In the genomic region with DNA sequence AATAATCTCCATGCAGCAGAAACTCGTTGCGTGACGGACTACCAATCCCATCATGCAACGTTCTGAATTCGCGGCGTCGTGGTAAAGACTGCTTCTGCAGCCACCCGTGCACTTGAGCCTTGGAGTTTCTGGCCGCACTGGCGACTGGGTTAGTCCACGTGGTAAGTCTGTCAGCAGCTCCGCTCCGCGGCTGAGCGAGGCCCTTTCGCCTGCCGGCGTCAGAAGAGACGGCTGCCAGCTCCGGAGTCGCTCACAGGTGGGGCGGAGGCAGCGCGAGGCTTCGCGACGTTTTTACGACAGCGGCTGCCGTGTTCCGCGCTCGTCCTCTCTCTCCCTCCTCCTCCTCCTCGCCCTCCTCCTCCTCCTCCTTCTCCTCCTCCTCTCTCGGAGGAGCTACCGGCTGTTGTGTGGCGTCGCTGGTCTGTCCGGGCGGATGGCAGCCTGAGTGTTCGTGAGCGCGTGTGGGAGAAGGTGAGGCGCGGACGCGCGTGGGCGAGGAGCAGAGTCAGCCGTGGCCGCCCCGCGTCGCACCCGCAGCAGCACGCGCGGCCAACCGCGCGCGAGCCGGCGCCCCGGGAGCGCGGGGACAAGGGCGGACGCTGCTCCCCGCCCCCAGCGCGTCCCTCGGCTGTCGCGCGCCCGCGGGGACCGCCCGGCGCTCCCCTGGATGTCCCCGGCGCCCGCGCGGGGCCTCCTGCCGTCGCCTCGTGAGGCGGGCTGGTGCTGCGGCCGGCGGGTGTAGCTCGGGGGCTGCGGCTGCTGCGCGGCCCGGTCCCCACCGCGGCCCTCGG, we compare ENCODE assay signal across 8 mouse cellular contexts. TPM values are rescaled to one million over a fixed set of nuclear protein-coding genes. Genes with fewer than 3 reads are reported as not detected.
DNase-seq lines count a peak whose midpoint lies in the region; ATAC-seq and TF ChIP-seq lines count a peak whose summit lies in the region.

A gene (plus strand): TSS at position 367 of the 791 bp plus-strand sequence.

- H3K9ac ChIP-seq in ES-Bruce4 (ENCODE audit: low read depth, poor library complexity, severe bottlenecking): peak within 1 kb of the TSS; percentile 84
- H3K9ac ChIP-seq in forebrain, embryonic 13.5 days: peak within 1 kb of the TSS; percentile 94
- peak within 1 kb of the TSS; percentile 87 for H3K9ac ChIP-seq in liver, postnatal 0 days (replicated peaks)
- peak within 1 kb of the TSS; percentile 82 for H3K9ac ChIP-seq in neural tube, embryonic 14.5 days (replicated peaks; ENCODE audit: low read depth, low read length)

- H3K4me3 ChIP-seq in ES-Bruce4 (ENCODE audit: low read depth, low read length): peak within 1 kb of the TSS; percentile 85
- H3K4me3 ChIP-seq in forebrain, embryonic 13.5 days: peak within 1 kb of the TSS; percentile 89
- H3K4me3 ChIP-seq in liver, postnatal 0 days (ENCODE audit: low read depth, low read length): peak within 1 kb of the TSS; percentile 84
- peak within 1 kb of the TSS; percentile 72 for H3K4me3 ChIP-seq in neural tube, embryonic 14.5 days (ENCODE audit: low read depth, low read length)

- intact Hi-C loops in heart, postnatal 10 days (cut with DNase I): loop anchor here (5.0 kb wide), 1 partner anchor 71 kb away; no protein-coding TSS in a partner anchor

- no peaks in the 10 kb centered on the region for H3K27me3 ChIP-seq in ES-Bruce4 (ENCODE audit: control insufficient read depth, insufficient read depth, low read length, poor library complexity, severe bottlenecking)
- H3K27me3 ChIP-seq in forebrain, embryonic 13.5 days: no peaks in the 10 kb centered on the region
- no peaks in the 10 kb centered on the region for H3K27me3 ChIP-seq in liver, postnatal 0 days (ENCODE audit: insufficient read depth, low read length)
- no peaks in the 10 kb centered on the region for H3K27me3 ChIP-seq in neural tube, embryonic 14.5 days (ENCODE audit: control insufficient read depth, insufficient read depth, low read length)

- H3K4me2 ChIP-seq in forebrain, embryonic 13.5 days: peak within 1 kb of the TSS; percentile 83
- H3K4me2 ChIP-seq in liver, postnatal 0 days (ENCODE audit: low read depth, low read length): peak within 1 kb of the TSS; percentile 97
- peak within 1 kb of the TSS; percentile 59 for H3K4me2 ChIP-seq in neural tube, embryonic 14.5 days (ENCODE audit: low read depth, low read length)

- peak; percentile 95 to 96 for DNase-seq in heart, postnatal 10 days
- no peak for DNase-seq in large intestine, adult 2 months (ENCODE audit: low read depth, low spot score)
- DNase-seq in liver, postnatal 0 days: peak; percentile 95
- peak; percentile 92 for DNase-seq in testis, postnatal 10 days (ENCODE audit: low spot score)

- TF ChIP-seq CTCF in ES-Bruce4 (IDR thresholded peaks at IDR 0.05; ENCODE audit: low read depth, low read length): no peak
- TF ChIP-seq CTCF in liver, postnatal 0 days (IDR thresholded peaks at IDR 0.05; ENCODE audit: low read depth): no peak

- ATAC-seq in cerebellum, adult (ENCODE audit: insufficient number of reproducible peaks, low FRiP score, low TSS enrichment): peak; percentile 89
- ATAC-seq in forebrain, embryonic 13.5 days: peak; percentile 89
- ATAC-seq in liver, postnatal 0 days: peak; percentile 93
- peak; percentile 93 for ATAC-seq in neural tube, embryonic 14.5 days (ENCODE audit: low read depth)

- no peak for TF ChIP-seq POLR2A in ES-Bruce4 (IDR thresholded peaks at IDR 0.05; ENCODE audit: insufficient read depth, low read length)

- WGBS in forebrain, embryonic 13.5 days: 0% methylated on average over 48 of the region's 102 CpGs
- WGBS in large intestine, adult 2 months: under 1% methylated on average over 99 of the region's 102 CpGs
- under 1% methylated on average over 84 of the region's 102 CpGs for WGBS in liver, postnatal 0 days (ENCODE audit: insufficient replicate concordance)
- under 1% methylated on average over 88 of the region's 102 CpGs for WGBS in neural tube, embryonic 14.5 days

- no peak for TF ChIP-seq EP300 in ES-Bruce4 (IDR thresholded peaks at IDR 0.05; ENCODE audit: insufficient read depth, low read depth, low read length)
- no peak for TF ChIP-seq EP300 in liver, postnatal 0 days (IDR thresholded peaks at IDR 0.05; ENCODE audit: low read depth)

- H3K36me3 ChIP-seq in ES-Bruce4 (ENCODE audit: control insufficient read depth, insufficient read depth, low read length, poor library complexity, severe bottlenecking): no peaks in the 10 kb centered on the region; the same call in 1 of the 2 replicates
- H3K36me3 ChIP-seq in forebrain, embryonic 13.5 days (ENCODE audit: poor library complexity, severe bottlenecking): no peaks in the 10 kb centered on the region
- H3K36me3 ChIP-seq in liver, postnatal 0 days (replicated peaks; ENCODE audit: insufficient read depth, low read length): peaks cover 6% of the 10 kb centered on the region
- no peaks in the 10 kb centered on the region for H3K36me3 ChIP-seq in neural tube, embryonic 14.5 days (ENCODE audit: control insufficient read depth, insufficient read depth, low read length)

- no peaks in the 10 kb centered on the region for H3K9me3 ChIP-seq in ES-Bruce4 (replicated peaks; ENCODE audit: control insufficient read depth, insufficient read depth, low read length, poor library complexity, severe bottlenecking)
- no peaks in the 10 kb centered on the region for H3K9me3 ChIP-seq in forebrain, embryonic 13.5 days (replicated peaks)
- no peaks in the 10 kb centered on the region for H3K9me3 ChIP-seq in liver, postnatal 0 days (ENCODE audit: low read length)
- H3K9me3 ChIP-seq in neural tube, embryonic 14.5 days (ENCODE audit: control insufficient read depth, low read length): no peaks in the 10 kb centered on the region

- H3K27ac ChIP-seq in ES-Bruce4 (ENCODE audit: insufficient read depth, low read length): peak within 1 kb of the TSS; percentile 75
- H3K27ac ChIP-seq in forebrain, embryonic 13.5 days: peak within 1 kb of the TSS; percentile 97
- peak within 1 kb of the TSS; percentile 95 for H3K27ac ChIP-seq in liver, postnatal 0 days (ENCODE audit: low read depth)
- H3K27ac ChIP-seq in neural tube, embryonic 14.5 days (ENCODE audit: low read depth, low read length): peak within 1 kb of the TSS; percentile 89

- H3K4me1 ChIP-seq in ES-Bruce4 (ENCODE audit: control insufficient read depth, insufficient read depth, low read length): no peaks in the 10 kb centered on the region
- peaks cover 24% of the 10 kb centered on the region for H3K4me1 ChIP-seq in forebrain, embryonic 13.5 days
- peaks cover 22% of the 10 kb centered on the region for H3K4me1 ChIP-seq in liver, postnatal 0 days (ENCODE audit: insufficient read depth)
- peaks cover 13% of the 10 kb centered on the region for H3K4me1 ChIP-seq in neural tube, embryonic 14.5 days (ENCODE audit: control insufficient read depth, insufficient read depth, low read length)

RNA-seq across cellular contexts. Expression of the gene that starts here (rescaled TPM):
- polyA plus RNA-seq in ES-Bruce4 (2011; ENCODE audit: insufficient read depth, insufficient read length, low read depth, missing spikeins): 76.5 and 81.2 TPM in 2 replicates
- 15.8 and 18.9 TPM in 2 replicates for polyA plus RNA-seq in forebrain, embryonic 13.5 days (2015; fragmentation: Nextera tagmentation; extraction: Ambion mirVana)
- total RNA-seq in heart, postnatal 10 days (2021): 10 to 100 TPM; 21.6 to 26.7 TPM
- polyA plus RNA-seq in large intestine, adult 2 months (2012; rRNA removed): 26.7 and 38.6 TPM in 2 replicates
- polyA plus RNA-seq in liver, postnatal 0 days (2015; fragmentation: Nextera tagmentation; extraction: Ambion mirVana): 11.4 and 12.0 TPM in 2 replicates
- 26.1 and 30.9 TPM in 2 replicates for polyA plus RNA-seq in neural tube, embryonic 14.5 days (2014; fragmentation: Nextera tagmentation; extraction: Ambion mirVana)
